Mouse (Mus musculus) lung, adult 18-20 months (tissue): Measurements from ENCODE around the gene Ehf.

ENCODE experiments used
- DNase-seq, 2 experiments: peaks; one replicate each; pipeline ENCODE4 v3.0.0; 2022; ENCODE audit warnings: mixed read lengths in 2 of 2

The Ehf gene

GRCm38 (mm10) chr2:103293751-103294150, 9.3 kb downstream of the Ehf start:
- DNase-seq, result no peak

- DNase-seq, result no peak
Observed at GRCm38 (mm10) chr2:103293214-103293613, 9.9 kb downstream of the Ehf start.

GRCm38 (mm10) chr2:103290705-103291269, 12.3 kb downstream of the Ehf start:
- no peak for DNase-seq

- DNase-seq, result no peak
Observed at GRCm38 (mm10) chr2:103290167-103290566, 12.9 kb downstream of the Ehf start.

GRCm38 (mm10) chr2:103289407-103289950, 13.6 kb downstream of the Ehf start:
- DNase-seq, result no peak

GRCm38 (mm10) chr2:103287716-103288115, 15.4 kb downstream of the Ehf start:
- DNase-seq, result no peak

GRCm38 (mm10) chr2:103285561-103285960, 17.5 kb downstream of the Ehf start:
- peak; percentile 60 to 71 for DNase-seq

- DNase-seq, result no peak
Observed at GRCm38 (mm10) chr2:103283730-103284129, 19.3 kb downstream of the Ehf start.

- no peak for DNase-seq
Observed at GRCm38 (mm10) chr2:103282184-103282750, 20.8 kb downstream of the Ehf start.

- no peak for DNase-seq
Observed at GRCm38 (mm10) chr2:103279927-103280326, 23.2 kb downstream of the Ehf start.

GRCm38 (mm10) chr2:103278476-103278875, 24.6 kb downstream of the Ehf start:
- DNase-seq, result no peak

- no peak for DNase-seq
Observed at GRCm38 (mm10) chr2:103277794-103278193, 25.3 kb downstream of the Ehf start.

- DNase-seq, result no peak
Observed at GRCm38 (mm10) chr2:103275316-103275960, 27.6 kb downstream of the Ehf start.

GRCm38 (mm10) chr2:103274803-103275202, 28.3 kb downstream of the Ehf start:
- DNase-seq, result peak; percentile 52 to 69

- no peak for DNase-seq
Observed at GRCm38 (mm10) chr2:103274270-103274669, 28.8 kb downstream of the Ehf start.

- no peak for DNase-seq
Observed at GRCm38 (mm10) chr2:103271481-103271880, 31.6 kb downstream of the Ehf start.

- no peak for DNase-seq
Observed at GRCm38 (mm10) chr2:103270556-103271160, 32.4 kb downstream of the Ehf start.

GRCm38 (mm10) chr2:103239086-103239485, 64.0 kb downstream of the Ehf start:
- DNase-seq, result peak; percentile 7 to 28

GRCm38 (mm10) chr2:103226781-103227180, 76.3 kb downstream of the Ehf start:
- DNase-seq, result no peak

GRCm38 (mm10) chr2:103220871-103221270, 82.2 kb downstream of the Ehf start:
- DNase-seq, result no peak

- no peak for DNase-seq
Observed at GRCm38 (mm10) chr2:103218323-103218722, 84.8 kb downstream of the Ehf start.

GRCm38 (mm10) chr2:103215801-103216200, 87.3 kb downstream of the Ehf start:
- no peak for DNase-seq

GRCm38 (mm10) chr2:103214861-103215260, 88.2 kb downstream of the Ehf start:
- DNase-seq, result no peak

GRCm38 (mm10) chr2:103213547-103213946, 89.5 kb downstream of the Ehf start:
- no peak for DNase-seq
